Mouse (Mus musculus) liver, embryonic 13.5 days (tissue): ENCODE results near the gene Dysf. TPM values are rescaled to one million over a fixed set of nuclear protein-coding genes. Genes with fewer than 3 reads are reported as not detected.

Experiments
- ATAC-seq: fragments of 200-750 bp; cut with Nextera tagmentation; 2 replicates; pipeline ENCODE4 v1.8.0; 2017; ENCODE audit warnings: low read depth, mild to moderate bottlenecking, moderate number of reproducible peaks, moderate library complexity
- DNase-seq: peaks from one replicate; pipeline ENCODE4 v3.0.0; 2022
- H3K27ac ChIP-seq: fragments of 300-500 bp; sonication (generic); 2 replicates; pipeline ENCODE4 v1.5.1; 2015; ENCODE audit warnings: moderate library complexity, mild to moderate bottlenecking, inconsistent platforms
- H3K27me3 ChIP-seq: fragments of 300-500 bp; sonication (generic); 2 replicates; pipeline ENCODE4 v1.6.1; 2015; ENCODE audit warnings: mild to moderate bottlenecking, inconsistent platforms
- H3K36me3 ChIP-seq: fragments of 300-500 bp; sonication (generic); 2 replicates; pipeline ENCODE4 v1.6.1; 2015; ENCODE audit warnings: mild to moderate bottlenecking, inconsistent platforms
- H3K4me1 ChIP-seq: fragments of 300-500 bp; sonication (generic); replicated peaks from 2 replicates; pipeline ENCODE4 v1.6.1; 2015; ENCODE audit warnings: inconsistent platforms
- H3K4me2 ChIP-seq: fragments of 300-500 bp; sonication (generic); 2 replicates; pipeline ENCODE4 v1.6.1; 2015; ENCODE audit warnings: inconsistent platforms, mild to moderate bottlenecking, moderate library complexity
- H3K4me3 ChIP-seq: fragments of 300-500 bp; sonication (generic); replicated peaks from 2 replicates; pipeline ENCODE4 v1.5.1; 2015; ENCODE audit warnings: mild to moderate bottlenecking, inconsistent platforms
- H3K9ac ChIP-seq: fragments of 300-500 bp; sonication (generic); 2 replicates; pipeline ENCODE4 v1.6.1; 2015; ENCODE audit warnings: mild to moderate bottlenecking, inconsistent platforms
- H3K9me3 ChIP-seq: fragments of 300-500 bp; sonication (generic); replicated peaks from 2 replicates; pipeline ENCODE4 v1.6.1; 2016; ENCODE audit warnings: inconsistent platforms
- WGBS: fragments of 180-500 bp; shearing (Covaris S2); methylation state at CpG from one replicate; pipeline ENCODE4 v1.1.7; 2015; ENCODE audit not compliant: insufficient replicate concordance; 5-methylcytosine and 5-hydroxymethylcytosine counted together
- polyA plus RNA-seq: library from polyadenylated mRNA; unstranded; fragments of >200 nt; fragmentation: Nextera tagmentation; extraction: Ambion mirVana; gene quantifications from 2 replicates; pipeline ENCODE4 v1.2.1, GENCODE M21; 2015

The Dysf gene
- polyA plus RNA-seq, 1 experiment from 2014 or later: 1.0 TPM

DNA sequence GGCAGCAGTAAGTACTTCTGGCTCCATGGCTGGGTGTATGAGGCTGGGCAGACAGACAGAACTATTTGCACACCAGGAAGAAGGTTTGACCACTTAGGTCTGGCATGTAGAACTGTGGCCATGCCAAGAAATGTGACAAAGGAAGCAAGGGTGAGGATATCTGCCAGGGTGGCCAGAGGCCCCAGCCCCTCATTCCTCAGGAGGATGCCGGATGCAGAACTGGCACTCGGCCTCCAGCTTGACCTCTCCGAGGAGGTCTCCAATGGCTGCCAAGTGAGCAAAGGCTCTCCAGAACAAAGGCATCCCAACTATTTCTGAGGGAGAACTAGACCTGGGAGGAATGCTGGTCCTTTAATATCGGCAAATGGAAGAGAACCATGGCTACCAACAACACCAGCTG, 173.1 kb downstream of the Dysf start:
- no peaks in the 10 kb centered on the region for H3K4me1 ChIP-seq
- no peak overlapping the region for H3K4me3 ChIP-seq
- no peaks in the 10 kb centered on the region for H3K36me3 ChIP-seq
- no peak for ATAC-seq
- no peak overlapping the region for H3K27ac ChIP-seq
- H3K9ac ChIP-seq: no peak overlapping the region
- no peak for DNase-seq
- WGBS: 69% methylated on average over 4 of the region's 4 CpGs
- H3K27me3 ChIP-seq: no peaks in the 10 kb centered on the region
- H3K4me2 ChIP-seq: no peak overlapping the region
- H3K9me3 ChIP-seq: no peaks in the 10 kb centered on the region

DNA sequence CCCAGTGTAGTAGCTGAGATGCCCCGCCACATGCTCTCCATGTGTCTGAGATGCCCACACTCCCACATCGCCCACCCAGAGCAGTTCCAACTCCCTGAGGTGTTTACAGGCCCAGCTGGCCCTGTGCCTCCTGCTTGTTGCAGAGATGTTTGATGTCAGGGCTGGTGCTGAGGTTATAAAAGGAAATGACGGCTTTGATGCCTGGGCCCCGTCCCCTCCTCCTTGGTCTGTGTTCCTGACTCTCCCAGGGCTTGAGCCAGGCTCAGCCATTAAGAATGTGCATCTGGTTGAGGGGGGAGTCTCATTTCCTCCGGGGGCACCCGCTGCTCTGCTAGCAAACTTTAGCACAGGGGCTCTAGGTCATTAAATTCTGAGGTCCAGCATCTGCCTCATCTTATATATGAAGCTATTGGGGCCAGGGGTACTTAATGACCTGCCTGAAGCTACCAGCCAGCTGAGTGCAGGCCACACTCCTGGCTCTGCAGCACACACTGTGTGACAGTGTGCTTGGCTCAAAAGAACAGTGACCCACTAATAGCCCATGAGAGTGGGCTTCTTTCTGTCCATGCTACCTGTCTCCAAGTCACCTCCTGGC, 183.4 kb downstream of the Dysf start:
- Histone ChIP-seq H3K4me2 (no peak overlapping the region), H3K36me3 (no peaks in the 10 kb centered on the region), H3K4me1 (no peaks in the 10 kb centered on the region), H3K9me3 (no peaks in the 10 kb centered on the region), H3K27me3 (no peaks in the 10 kb centered on the region), H3K4me3 (no peak overlapping the region), H3K27ac (no peak overlapping the region), H3K9ac (no peak overlapping the region)
- 56% methylated on average over 6 of the region's 6 CpGs for WGBS
- no peak for DNase-seq
- ATAC-seq: no peak

DNA sequence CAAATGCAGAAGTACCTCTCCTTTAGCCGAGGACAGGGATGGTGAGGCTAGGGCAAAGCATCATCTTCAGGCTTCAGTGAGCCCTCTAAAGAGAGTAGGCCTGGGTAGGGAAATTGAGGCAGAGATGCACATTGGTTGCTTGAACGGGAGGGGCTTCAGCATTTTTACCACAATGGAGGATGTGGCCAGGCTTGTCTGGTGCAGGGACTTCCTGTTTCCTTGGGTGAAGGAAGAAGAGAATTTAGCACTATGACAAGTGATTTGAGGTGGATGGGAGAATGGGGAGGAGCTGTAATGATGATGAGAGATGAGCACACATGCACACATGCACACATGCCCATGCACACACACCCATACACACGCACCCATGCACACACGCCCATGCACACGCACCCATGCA, 188.1 kb downstream of the Dysf start:
- WGBS: 68% methylated on average over 5 of the region's 5 CpGs
- Histone ChIP-seq H3K27ac (no peak overlapping the region), H3K4me1 (no peaks in the 10 kb centered on the region), H3K9me3 (no peaks in the 10 kb centered on the region), H3K4me3 (no peak overlapping the region), H3K9ac (no peak overlapping the region), H3K4me2 (no peak overlapping the region), H3K36me3 (no peaks in the 10 kb centered on the region), H3K27me3 (no peaks in the 10 kb centered on the region)
- ATAC-seq (no peak), DNase-seq (no peak)

DNA sequence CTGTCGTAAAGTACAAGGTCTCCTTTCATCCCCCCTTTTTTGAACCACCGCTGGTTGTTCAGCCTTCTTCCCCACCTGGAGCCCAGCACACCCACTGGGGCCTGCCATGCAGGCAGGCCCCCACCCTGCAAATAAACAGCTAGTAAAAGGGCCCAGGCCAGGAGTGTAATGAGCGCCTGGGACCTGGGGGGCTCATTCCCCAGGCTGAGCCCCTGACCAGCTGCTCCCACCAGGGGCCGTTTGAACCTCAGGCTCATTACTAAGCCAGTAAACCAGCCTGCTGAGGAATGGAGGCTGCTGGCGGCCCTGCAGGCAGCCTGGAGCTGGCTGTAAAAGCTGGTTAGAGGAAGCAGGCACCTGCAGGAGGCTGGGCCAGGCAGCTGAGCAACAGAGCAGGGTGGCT, 189.4 kb downstream of the Dysf start:
- Histone ChIP-seq H3K4me1 (no peaks in the 10 kb centered on the region), H3K36me3 (no peaks in the 10 kb centered on the region), H3K4me2 (no peak overlapping the region), H3K9me3 (no peaks in the 10 kb centered on the region), H3K27ac (no peak overlapping the region), H3K4me3 (no peak overlapping the region), H3K9ac (no peak overlapping the region), H3K27me3 (no peaks in the 10 kb centered on the region)
- ATAC-seq: no peak
- no peak for DNase-seq
- 60% methylated on average over 5 of the region's 5 CpGs for WGBS

DNA sequence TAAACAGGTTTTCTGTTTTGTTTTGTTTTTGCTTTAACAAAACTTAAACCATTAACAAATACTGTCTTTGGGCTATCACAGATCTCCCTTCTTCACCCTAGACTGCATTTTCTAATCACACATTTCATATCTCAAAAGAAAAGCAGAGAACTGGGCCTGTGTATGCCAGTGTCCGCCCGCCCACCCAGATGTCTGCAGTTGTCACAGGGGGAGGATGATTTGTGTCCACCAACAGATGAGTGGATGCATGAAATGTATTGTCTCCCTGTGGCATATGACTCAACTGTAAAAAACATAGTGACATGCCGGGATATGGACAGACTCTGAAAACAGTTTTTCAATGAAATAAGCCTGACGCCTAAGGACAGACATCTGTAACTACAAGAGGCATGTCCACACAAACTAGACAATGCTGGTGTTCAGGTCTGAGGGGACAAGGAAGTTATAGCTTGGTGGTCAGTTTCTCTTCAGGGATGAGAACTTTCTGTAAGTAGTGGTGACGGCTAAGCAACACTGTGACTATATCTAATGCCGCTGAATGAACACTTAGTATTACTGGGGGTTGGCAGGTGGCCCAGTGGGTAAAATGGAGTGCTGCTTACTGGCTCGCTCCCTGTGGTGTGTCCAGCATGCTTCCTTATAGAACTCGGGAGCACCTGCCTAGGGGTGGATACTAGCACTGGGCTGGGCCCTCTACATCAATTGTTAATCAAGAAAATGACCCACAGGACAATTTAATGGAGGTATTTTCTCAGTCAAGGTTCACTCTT, 193.5 kb downstream of the Dysf start:
- DNase-seq (no peak), ATAC-seq (no peak)
- WGBS: 68% methylated on average over 8 of the region's 8 CpGs
- Histone ChIP-seq H3K36me3 (no peaks in the 10 kb centered on the region), H3K27me3 (no peaks in the 10 kb centered on the region), H3K27ac (no peak overlapping the region), H3K4me2 (no peak overlapping the region), H3K9ac (no peak overlapping the region), H3K4me1 (no peaks in the 10 kb centered on the region), H3K4me3 (no peak overlapping the region), H3K9me3 (no peaks in the 10 kb centered on the region)

DNA sequence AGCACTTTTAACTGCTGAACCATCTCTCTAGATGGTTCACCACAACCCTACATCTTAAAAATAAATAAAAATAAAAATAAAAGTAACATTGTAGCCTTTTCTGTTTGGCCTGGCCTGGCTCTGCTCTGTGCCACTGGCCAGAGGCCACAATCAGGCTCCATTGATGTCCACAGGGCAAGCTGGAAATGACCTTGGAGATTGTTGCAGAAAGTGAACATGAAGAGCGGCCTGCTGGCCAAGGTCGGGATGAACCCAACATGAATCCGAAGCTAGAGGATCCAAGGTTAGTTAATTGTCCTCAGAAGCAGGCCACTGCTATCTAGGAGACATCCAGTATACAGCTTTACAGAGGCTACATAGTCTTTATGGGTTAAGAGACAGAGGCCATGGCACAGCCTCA, 197.2 kb downstream of the Dysf start:
- ATAC-seq (no peak), DNase-seq (no peak)
- no peak overlapping the region for H3K4me2 ChIP-seq
- 71% methylated on average over 3 of the region's 3 CpGs for WGBS
- no peaks in the 10 kb centered on the region for H3K36me3 ChIP-seq
- H3K4me1 ChIP-seq: no peaks in the 10 kb centered on the region
- H3K27me3 ChIP-seq: no peaks in the 10 kb centered on the region
- no peak overlapping the region for H3K4me3 ChIP-seq
- H3K27ac ChIP-seq: no peak overlapping the region
- no peaks in the 10 kb centered on the region for H3K9me3 ChIP-seq
- H3K9ac ChIP-seq: no peak overlapping the region

DNA sequence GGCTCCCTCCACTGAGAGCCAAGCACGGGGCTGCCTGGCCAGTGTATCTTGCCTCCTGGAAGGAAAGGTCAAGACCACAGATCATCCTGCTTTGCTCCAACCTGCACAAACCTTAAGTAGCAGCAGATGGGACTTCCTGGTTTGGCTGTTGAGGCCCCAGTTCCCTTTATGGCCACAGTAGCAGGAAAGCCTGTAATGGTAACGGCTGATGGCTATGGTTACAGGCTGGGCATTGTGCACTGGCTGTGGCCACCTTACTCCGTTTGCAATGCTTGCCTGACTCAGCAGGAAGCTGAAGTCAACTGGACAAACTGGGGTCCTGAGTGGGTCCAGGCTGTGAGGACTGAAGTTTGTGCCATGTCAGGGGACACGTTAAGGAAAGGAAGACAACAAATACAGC, 200.2 kb downstream of the Dysf start:
- Histone ChIP-seq H3K27ac (no peak overlapping the region), H3K9me3 (no peaks in the 10 kb centered on the region), H3K9ac (no peak overlapping the region), H3K4me1 (no peaks in the 10 kb centered on the region), H3K36me3 (no peaks in the 10 kb centered on the region), H3K4me2 (no peak overlapping the region), H3K27me3 (no peaks in the 10 kb centered on the region), H3K4me3 (no peak overlapping the region)
- no peak for ATAC-seq
- DNase-seq: no peak
- whole genome bisulfite sequencing: 31% methylated on average over 4 of the region's 4 CpGs

DNA sequence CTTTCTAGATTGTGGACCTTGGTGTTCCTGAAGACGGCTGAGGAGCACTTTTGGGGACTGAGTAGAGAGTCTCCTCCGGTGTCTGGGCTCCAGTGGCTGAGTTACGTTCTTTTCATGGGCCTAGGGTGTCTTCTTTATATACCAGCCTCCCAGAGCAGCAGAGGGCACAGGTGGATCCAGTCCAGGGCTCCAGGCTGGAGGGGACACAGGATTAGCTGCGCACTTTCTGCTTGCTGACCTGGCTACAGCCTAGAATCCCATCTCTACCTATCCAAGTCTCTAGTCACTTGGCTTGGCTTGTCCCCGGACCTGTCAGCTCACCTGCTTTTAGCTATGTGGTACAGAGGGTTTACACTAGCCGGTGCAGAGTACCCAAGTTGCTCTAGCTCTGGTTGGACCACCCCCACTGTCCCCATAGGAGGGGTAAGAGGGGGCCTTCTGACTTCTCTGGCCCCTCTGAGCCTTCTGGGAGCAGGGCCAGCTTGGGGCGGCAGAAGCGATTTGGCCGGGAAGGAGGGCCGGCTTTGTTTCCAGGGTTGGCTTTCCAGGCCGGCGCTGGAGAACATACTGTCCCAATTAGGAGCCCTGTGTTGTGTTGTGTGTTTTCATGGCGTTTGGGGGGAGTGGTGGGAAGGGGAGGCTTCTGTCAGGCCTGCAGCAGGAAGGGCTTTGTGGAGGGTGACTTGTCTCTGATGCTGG, 201.5 kb downstream of the Dysf start:
- Histone ChIP-seq H3K4me3 (no peak overlapping the region), H3K27ac (no peak overlapping the region), H3K4me2 (no peak overlapping the region), H3K36me3 (no peaks in the 10 kb centered on the region), H3K9me3 (no peaks in the 10 kb centered on the region), H3K4me1 (no peaks in the 10 kb centered on the region), H3K9ac (no peak overlapping the region), H3K27me3 (no peaks in the 10 kb centered on the region)
- 69% methylated on average over 13 of the region's 13 CpGs for WGBS
- ATAC-seq (no peak), DNase-seq (no peak)

DNA sequence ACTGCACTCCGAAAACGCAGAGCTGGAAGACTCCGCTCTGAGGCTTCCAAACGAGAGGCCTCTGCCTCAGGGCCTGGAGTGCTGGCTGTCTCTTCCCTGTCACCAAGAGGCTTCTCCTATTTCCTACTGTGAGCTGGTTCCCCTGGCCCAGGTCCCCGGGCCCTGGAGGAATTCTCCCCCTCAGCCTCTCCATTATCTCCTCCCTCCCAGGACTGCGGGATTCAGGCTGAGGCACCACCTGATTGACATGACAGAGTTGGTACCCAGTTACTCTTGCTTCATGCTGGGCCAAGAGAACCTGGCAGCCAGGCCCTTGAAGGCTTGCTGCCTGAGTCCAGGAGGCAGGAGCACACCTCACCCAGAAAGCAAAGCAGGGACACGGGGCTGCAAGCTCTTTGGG, 203.1 kb downstream of the Dysf start:
- no peaks in the 10 kb centered on the region for H3K27me3 ChIP-seq
- H3K36me3 ChIP-seq: no peaks in the 10 kb centered on the region
- no peak overlapping the region for H3K9ac ChIP-seq
- no peak overlapping the region for H3K4me3 ChIP-seq
- H3K4me2 ChIP-seq: no peak overlapping the region
- no peak overlapping the region for H3K27ac ChIP-seq
- DNase-seq (no peak), ATAC-seq (no peak)
- 73% methylated on average over 7 of the region's 7 CpGs for WGBS
- no peaks in the 10 kb centered on the region for H3K4me1 ChIP-seq
- no peaks in the 10 kb centered on the region for H3K9me3 ChIP-seq

DNA sequence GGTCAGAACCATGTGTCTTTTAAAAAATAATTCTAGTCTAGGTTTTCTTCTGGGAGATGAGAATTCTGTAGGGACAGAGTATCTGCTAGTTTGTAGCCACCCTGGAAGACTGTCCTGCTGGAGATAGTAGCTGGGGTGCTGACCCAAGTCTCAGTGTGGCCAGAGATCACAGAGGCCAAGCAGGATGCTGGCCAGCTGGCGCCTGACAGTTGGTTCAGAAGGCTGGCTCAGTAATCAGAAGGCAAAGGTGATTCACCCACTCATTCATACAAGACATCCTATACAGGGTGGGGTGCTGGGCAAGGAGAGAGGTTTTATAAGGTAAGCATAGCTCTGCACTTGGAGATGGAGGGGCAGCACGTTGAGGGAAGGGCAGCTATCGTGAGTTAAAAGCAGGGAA, 204.7 kb downstream of the Dysf start:
- WGBS: 39% methylated on average over 3 of the region's 3 CpGs
- Histone ChIP-seq H3K9ac (no peak overlapping the region), H3K4me1 (no peaks in the 10 kb centered on the region), H3K27ac (no peak overlapping the region), H3K4me3 (no peak overlapping the region), H3K4me2 (no peak overlapping the region), H3K27me3 (no peaks in the 10 kb centered on the region), H3K36me3 (no peaks in the 10 kb centered on the region), H3K9me3 (no peaks in the 10 kb centered on the region)
- ATAC-seq: no peak
- no peak for DNase-seq

DNA sequence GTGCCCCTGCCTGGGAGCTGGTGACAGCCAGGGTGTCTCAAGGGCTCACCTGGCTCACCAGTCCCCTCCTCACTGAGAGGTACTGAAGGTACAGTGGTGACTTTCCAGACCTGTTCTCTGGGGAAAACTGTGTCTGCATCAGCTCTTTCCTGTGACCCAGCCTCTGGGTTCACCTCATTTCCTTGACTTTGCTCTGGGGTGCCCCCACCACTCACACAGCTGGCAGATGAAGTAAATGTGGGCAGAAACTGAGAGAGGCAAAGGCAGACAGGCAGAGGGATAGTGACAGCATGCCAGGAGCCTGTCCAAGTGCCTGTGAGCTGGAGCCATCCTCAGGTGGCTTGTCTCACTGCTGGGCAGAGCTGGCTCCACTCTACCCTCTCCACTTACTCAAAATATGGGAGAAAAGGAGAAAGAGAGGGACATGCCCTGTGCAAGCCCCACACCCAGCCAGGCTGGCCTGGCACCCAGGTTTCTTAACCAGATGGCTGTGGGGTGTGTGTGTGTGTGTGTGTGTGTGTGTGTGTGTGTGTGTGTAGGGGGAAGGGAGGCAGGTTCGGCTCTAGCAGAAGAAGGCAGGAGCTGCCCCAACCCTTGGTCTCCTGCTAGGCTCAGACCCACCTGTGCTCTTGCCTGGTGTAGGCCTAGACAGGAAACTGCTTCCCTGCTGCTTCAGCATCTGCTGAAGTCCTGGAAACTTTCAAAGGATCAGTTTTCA, 209.0 kb downstream of the Dysf start:
- Histone ChIP-seq H3K27ac (no peak overlapping the region), H3K36me3 (no peaks in the 10 kb centered on the region), H3K4me1 (no peaks in the 10 kb centered on the region), H3K9me3 (no peaks in the 10 kb centered on the region), H3K9ac (no peak overlapping the region), H3K4me2 (no peak overlapping the region), H3K27me3 (no peaks in the 10 kb centered on the region), H3K4me3 (no peak overlapping the region)
- no peak for DNase-seq
- ATAC-seq: no peak
- 56% methylated on average over 1 of the region's 1 CpGs for WGBS
